Mouse (Mus musculus) limb, embryonic 11.5 days (tissue): ENCODE measurements around the gene Usp2. TPM values are rescaled to one million over a fixed set of nuclear protein-coding genes. Genes with fewer than 3 reads are reported as not detected.

Experiments
- ATAC-seq: fragments of 200-750 bp; cut with Nextera tagmentation; 2 replicates; pipeline ENCODE4 v1.8.0; 2017; ENCODE audit warnings: low read depth; ENCODE audit not compliant: insufficient number of reproducible peaks, low FRiP score, low TSS enrichment
- DNase-seq: peaks from one replicate; pipeline ENCODE4 v3.0.0-alpha.2; 2015; ENCODE audit warnings: low spot score
- H3K27ac ChIP-seq: fragments of 300-500 bp; sonication (generic); replicated peaks from 2 replicates; pipeline ENCODE4 v1.5.1; 2014; ENCODE audit warnings: low read depth, mild to moderate bottlenecking, low read length
- H3K27me3 ChIP-seq: fragments of 300-500 bp; sonication (generic); 2 replicates; pipeline ENCODE4 v1.6.1; 2014; ENCODE audit warnings: mild to moderate bottlenecking, low read length, mixed read lengths; ENCODE audit not compliant: control insufficient read depth, insufficient read depth
- H3K36me3 ChIP-seq: fragments of 300-500 bp; sonication (generic); 2 replicates; pipeline ENCODE4 v1.6.1; 2014; ENCODE audit warnings: mild to moderate bottlenecking, low read length, moderate library complexity, mixed read lengths; ENCODE audit not compliant: control insufficient read depth, insufficient read depth
- H3K4me1 ChIP-seq: fragments of 300-500 bp; sonication (generic); 2 replicates; pipeline ENCODE4 v1.6.1; 2014; ENCODE audit warnings: low read length, mixed read lengths; ENCODE audit not compliant: control insufficient read depth, insufficient read depth
- H3K4me2 ChIP-seq: fragments of 300-500 bp; sonication (generic); 2 replicates; pipeline ENCODE4 v1.6.1; 2014; ENCODE audit warnings: low read depth, mild to moderate bottlenecking, moderate library complexity; ENCODE audit not compliant: severe bottlenecking
- H3K4me3 ChIP-seq: fragments of 300-500 bp; sonication (generic); 2 replicates; pipeline ENCODE4 v1.5.1; 2014; ENCODE audit warnings: low read depth, low read length
- H3K9ac ChIP-seq: fragments of 300-500 bp; sonication (generic); 2 replicates; pipeline ENCODE4 v1.6.1; 2014; ENCODE audit warnings: mild to moderate bottlenecking, low read length
- H3K9me3 ChIP-seq: fragments of 300-500 bp; sonication (generic); 2 replicates; pipeline ENCODE4 v1.6.1; 2016; ENCODE audit warnings: low read length; ENCODE audit not compliant: control insufficient read depth
- WGBS: fragments of 180-500 bp; shearing (Covaris S2); extraction: QIAGEN DNeasy Blood & Tissue Kit; methylation state at CpG from one replicate; pipeline ENCODE4 v1.1.7; 2014; 5-methylcytosine and 5-hydroxymethylcytosine counted together
- polyA plus RNA-seq: library from polyadenylated mRNA; unstranded; fragments of >200 nt; fragmentation: Nextera tagmentation; extraction: Ambion mirVana; gene quantifications from 2 replicates; pipeline ENCODE4 v1.2.1, GENCODE M21; 2014

Gene Usp2
- polyA plus RNA-seq, 1 experiment from 2014 or later = 8.7 TPM

DNA sequence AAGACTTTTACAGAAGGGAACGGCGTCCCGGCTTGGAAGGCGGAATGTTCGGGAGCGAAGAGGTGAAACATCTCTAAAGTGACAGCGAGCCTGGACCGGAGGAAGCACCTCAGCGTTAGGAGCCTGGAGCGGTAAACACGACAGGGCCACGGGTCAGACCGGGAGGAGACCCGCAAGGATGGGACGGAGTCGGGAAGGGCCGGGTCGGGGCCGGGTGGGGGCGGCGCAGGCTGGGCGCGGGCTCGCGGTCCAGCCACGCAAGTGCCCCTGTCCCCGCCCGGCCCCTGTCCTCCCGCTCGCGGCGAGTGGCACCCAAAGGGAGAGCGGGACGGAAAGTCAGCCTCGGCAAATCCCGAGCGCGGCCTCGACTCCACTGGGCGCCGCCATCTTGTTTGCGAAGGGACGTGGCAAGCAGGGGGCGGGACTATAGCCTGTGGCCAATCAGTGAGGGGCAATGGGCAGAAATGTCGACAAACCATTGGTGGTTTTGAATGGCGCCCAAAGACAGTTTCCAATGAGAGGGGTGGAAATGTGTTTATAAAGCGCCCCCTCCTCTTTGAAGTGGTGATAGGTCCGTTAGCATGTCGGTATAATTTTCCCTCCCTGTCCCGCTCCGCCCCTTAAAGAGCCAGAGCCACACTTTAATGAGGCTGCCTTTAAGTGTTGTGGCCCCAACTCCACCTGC, 46.4 kb downstream of the Usp2 start, which contains the start of the genes Gm49380 and Rnf26:
Gene Gm49380, minus strand, starts transcription at position 396 of the 685 bp plus-strand sequence.
Gene Rnf26, minus strand, starts transcription at position 413 of the 685 bp plus-strand sequence.
- ATAC-seq = peak; percentile 95
- peak within 1 kb of the TSS; percentile 47 for H3K4me2 ChIP-seq
- no peaks in the 10 kb centered on the region for H3K9me3 ChIP-seq
- 0 out of 2 replicates have a peak within 1 kb of the TSS, but pooled peaks have one; percentile 48 for H3K27ac ChIP-seq
- H3K9ac ChIP-seq = peak within 1 kb of the TSS; percentile 80
- DNase-seq = peak; percentile 95
- H3K36me3 ChIP-seq = peaks cover 8% of the 10 kb centered on the region; the same call in 1 of the 2 replicates
- H3K4me3 ChIP-seq = peak within 1 kb of the TSS; percentile 68
- H3K27me3 ChIP-seq = no peaks in the 10 kb centered on the region
- peaks cover 19% of the 10 kb centered on the region for H3K4me1 ChIP-seq
- under 1% methylated on average over 51 of the region's 51 CpGs for WGBS

DNA sequence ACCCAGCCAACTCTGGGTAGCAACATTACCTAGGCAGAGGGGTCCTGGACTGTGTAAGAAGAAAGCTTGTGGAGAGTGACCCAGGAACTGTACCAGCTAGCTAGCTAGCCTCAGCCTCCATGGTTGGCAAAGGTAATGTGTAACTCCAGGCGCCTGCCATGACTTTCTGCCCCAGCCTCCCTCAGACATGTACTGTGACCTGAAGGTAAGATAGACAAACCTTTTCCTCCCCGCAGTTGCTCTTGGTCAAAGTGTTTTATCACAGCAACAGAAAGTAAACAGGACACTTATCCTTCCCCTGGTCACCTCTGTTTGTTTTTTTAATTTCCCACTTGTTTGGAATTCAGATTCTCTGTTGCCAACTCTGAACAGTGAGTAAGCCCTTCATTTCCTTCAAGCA, 47.6 kb downstream of the Usp2 start:
- DNase-seq (no peak), ATAC-seq (no peak)
- Histone ChIP-seq H3K27me3 (no peaks in the 10 kb centered on the region), H3K4me3 (no peak overlapping the region), H3K4me2 (no peak overlapping the region), H3K27ac (no peak overlapping the region), H3K4me1 (peaks cover 12% of the 10 kb centered on the region), H3K9me3 (no peaks in the 10 kb centered on the region), H3K36me3 (no peaks in the 10 kb centered on the region; the same call in 1 of the 2 replicates), H3K9ac (no peak overlapping the region)
- WGBS = 83% methylated on average over 2 of the region's 2 CpGs

- 92% methylated on average over 9 of the region's 9 CpGs for WGBS
- Histone ChIP-seq H3K4me2 (no peak overlapping the region), H3K27ac (no peak overlapping the region), H3K4me1 (peaks cover under 1% of the 10 kb centered on the region), H3K27me3 (no peaks in the 10 kb centered on the region), H3K36me3 (no peaks in the 10 kb centered on the region), H3K9me3 (no peaks in the 10 kb centered on the region), H3K4me3 (no peak overlapping the region), H3K9ac (no peak overlapping the region)
- no peak for ATAC-seq
- no peak for DNase-seq
These were observed 48.8 kb downstream of the Usp2 start for GRCm38 (mm10) chr9:44115599-44115998.

DNA sequence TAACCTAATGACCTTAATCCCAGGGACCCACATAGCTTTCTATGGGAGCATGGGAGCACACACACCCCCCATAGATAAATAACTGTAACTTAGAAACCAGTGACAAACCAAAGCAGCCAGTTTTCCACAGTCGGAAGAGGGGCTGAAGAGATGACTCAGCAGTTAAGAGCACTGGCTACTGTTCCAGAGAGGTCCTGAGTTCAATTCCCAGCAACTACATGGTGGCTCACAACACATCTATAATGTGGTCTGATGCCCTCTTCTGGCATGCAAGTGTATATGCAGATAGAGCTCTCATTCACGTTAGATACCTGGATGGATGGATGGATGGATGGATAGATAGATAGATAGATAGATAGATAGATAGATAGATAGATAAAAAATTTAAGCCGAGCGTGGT, 49.4 kb downstream of the Usp2 start:
- Histone ChIP-seq H3K4me3 (no peak overlapping the region), H3K27ac (no peak overlapping the region), H3K9me3 (no peaks in the 10 kb centered on the region), H3K4me1 (no peaks in the 10 kb centered on the region), H3K9ac (no peak overlapping the region), H3K27me3 (no peaks in the 10 kb centered on the region), H3K36me3 (no peaks in the 10 kb centered on the region), H3K4me2 (no peak overlapping the region)
- DNase-seq = no peak
- ATAC-seq = no peak
- 85% methylated on average over 4 of the region's 4 CpGs for WGBS

GRCm38 (mm10) chr9:44119011-44119410, 52.2 kb downstream of the Usp2 start:
- Histone ChIP-seq H3K9ac (no peak overlapping the region), H3K4me3 (no peak overlapping the region), H3K9me3 (no peaks in the 10 kb centered on the region), H3K4me1 (no peaks in the 10 kb centered on the region), H3K27me3 (no peaks in the 10 kb centered on the region), H3K27ac (no peak overlapping the region), H3K36me3 (no peaks in the 10 kb centered on the region), H3K4me2 (no peak overlapping the region)
- ATAC-seq (no peak), DNase-seq (peak; percentile 63)
- WGBS = 49% methylated on average over 5 of the region's 5 CpGs

DNA sequence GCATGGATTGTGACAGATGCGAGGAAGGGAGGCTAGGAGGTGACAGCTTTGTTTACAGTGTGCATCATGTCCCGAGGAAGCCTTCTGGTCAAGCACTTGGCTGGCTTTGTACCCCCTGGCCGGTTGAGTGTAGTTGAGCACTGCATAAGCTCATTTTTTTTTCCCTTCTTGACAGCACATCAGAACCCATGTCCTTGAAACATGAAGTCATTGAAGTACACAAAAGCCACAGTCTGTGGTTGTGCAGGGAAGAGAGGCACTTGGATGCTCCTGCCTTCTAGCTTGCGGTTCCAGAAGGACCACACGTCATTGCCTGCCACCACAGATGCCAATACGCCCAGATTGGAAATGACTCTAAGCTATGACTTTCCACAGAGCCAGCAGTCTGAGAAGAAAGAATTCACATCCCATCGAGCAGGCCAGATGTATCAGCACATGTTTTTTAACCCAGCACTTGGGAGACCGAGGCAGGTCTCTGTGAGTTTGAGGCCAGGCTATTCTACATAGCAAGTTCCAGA, 53.2 kb downstream of the Usp2 start:
- WGBS = 73% methylated on average over 8 of the region's 8 CpGs

GRCm38 (mm10) chr9:44124317-44124716, 57.5 kb downstream of the Usp2 start:
- WGBS = 80% methylated on average over 6 of the region's 6 CpGs
- Histone ChIP-seq H3K27ac (no peak overlapping the region), H3K9me3 (no peaks in the 10 kb centered on the region), H3K36me3 (no peaks in the 10 kb centered on the region), H3K4me2 (no peak overlapping the region), H3K27me3 (no peaks in the 10 kb centered on the region), H3K4me3 (no peak overlapping the region), H3K9ac (no peak overlapping the region), H3K4me1 (peaks cover 5% of the 10 kb centered on the region)
- DNase-seq (no peak), ATAC-seq (no peak)

More for the DNA sequence above, 53.2 kb downstream of the Usp2 start:
- Histone ChIP-seq H3K27ac (no peak overlapping the region), H3K36me3 (no peaks in the 10 kb centered on the region), H3K9ac (no peak overlapping the region), H3K9me3 (no peaks in the 10 kb centered on the region), H3K4me2 (no peak overlapping the region), H3K4me3 (no peak overlapping the region), H3K4me1 (no peaks in the 10 kb centered on the region), H3K27me3 (no peaks in the 10 kb centered on the region)
- DNase-seq = no peak
- no peak for ATAC-seq

GRCm38 (mm10) chr9:44125026-44125425, 58.2 kb downstream of the Usp2 start:
- no peak overlapping the region for H3K9ac ChIP-seq
- 60% methylated on average over 5 of the region's 5 CpGs for WGBS
- peaks cover 12% of the 10 kb centered on the region for H3K4me1 ChIP-seq
- ATAC-seq (no peak), DNase-seq (no peak)
- H3K4me2 ChIP-seq = no peak overlapping the region
- no peak overlapping the region for H3K27ac ChIP-seq
- H3K9me3 ChIP-seq = no peaks in the 10 kb centered on the region
- H3K27me3 ChIP-seq = no peaks in the 10 kb centered on the region
- H3K4me3 ChIP-seq = no peak overlapping the region
- no peaks in the 10 kb centered on the region for H3K36me3 ChIP-seq
